Mouse (Mus musculus) forebrain, embryonic 13.5 days (tissue): ENCODE data around the gene Zfp385a. TPM values are rescaled to one million over a fixed set of nuclear protein-coding genes. Genes with fewer than 3 reads are reported as not detected.
"Not testable (repeated sequence)": the region's sequence is repeated elsewhere in the genome, so short reads cannot be mapped to it uniquely, and the experiment has no call there.

ENCODE experiments used
- ATAC-seq: fragments of 200-750 bp; cut with Nextera tagmentation; 2 replicates; pipeline ENCODE4 v1.8.0; 2017
- H3K27ac ChIP-seq: fragments of 300-500 bp; sonication (generic); 2 replicates; pipeline ENCODE4 v1.5.1; 2015; ENCODE audit warnings: inconsistent platforms, mild to moderate bottlenecking, moderate library complexity
- H3K27me3 ChIP-seq: fragments of 300-500 bp; sonication (generic); 2 replicates; pipeline ENCODE4 v1.6.1; 2015; ENCODE audit warnings: mild to moderate bottlenecking, inconsistent platforms
- H3K36me3 ChIP-seq: fragments of 300-500 bp; sonication (generic); 2 replicates; pipeline ENCODE4 v1.6.1; 2015; ENCODE audit warnings: mild to moderate bottlenecking, inconsistent platforms; ENCODE audit not compliant: poor library complexity, severe bottlenecking
- H3K4me1 ChIP-seq: fragments of 300-500 bp; sonication (generic); 2 replicates; pipeline ENCODE4 v1.6.1; 2015; ENCODE audit warnings: inconsistent platforms
- H3K4me2 ChIP-seq: fragments of 300-500 bp; sonication (generic); 2 replicates; pipeline ENCODE4 v1.6.1; 2015; ENCODE audit warnings: inconsistent platforms, mild to moderate bottlenecking, moderate library complexity
- H3K4me3 ChIP-seq: fragments of 300-500 bp; sonication (generic); 2 replicates; pipeline ENCODE4 v1.5.1; 2015; ENCODE audit warnings: mild to moderate bottlenecking, inconsistent platforms
- H3K9ac ChIP-seq: fragments of 300-500 bp; sonication (generic); 2 replicates; pipeline ENCODE4 v1.6.1; 2015; ENCODE audit warnings: mild to moderate bottlenecking, inconsistent platforms
- H3K9me3 ChIP-seq: fragments of 300-500 bp; sonication (generic); replicated peaks from 2 replicates; pipeline ENCODE4 v1.6.1; 2016; ENCODE audit warnings: inconsistent platforms
- WGBS: fragments of 180-500 bp; shearing (Covaris S2); methylation state at CpG from one replicate; pipeline ENCODE4 v1.1.7; 2015; 5-methylcytosine and 5-hydroxymethylcytosine counted together
- polyA plus RNA-seq: library from polyadenylated mRNA; unstranded; fragments of >200 nt; fragmentation: Nextera tagmentation; extraction: Ambion mirVana; gene quantifications from 2 replicates; pipeline ENCODE4 v1.2.1, GENCODE M21; 2015

The Zfp385a gene
- polyA plus RNA-seq, 1 experiment from 2014 or later, result 11.3 TPM

GRCm38 (mm10) chr15:103290843-103291242, 49.0 kb downstream of the Zfp385a start:
- Histone ChIP-seq H3K4me1 (peaks cover 20% of the 10 kb centered on the region), H3K9me3 (no peaks in the 10 kb centered on the region), H3K27ac (no peak overlapping the region), H3K4me3 (no peak overlapping the region), H3K9ac (no peak overlapping the region), H3K4me2 (no peak overlapping the region), H3K36me3 (peaks cover 54% of the 10 kb centered on the region), H3K27me3 (no peaks in the 10 kb centered on the region)
- 93% methylated on average over 9 of the region's 9 CpGs for WGBS
- no peak for ATAC-seq

GRCm38 (mm10) chr15:103290417-103290816, 49.5 kb downstream of the Zfp385a start:
- Histone ChIP-seq H3K27me3 (no peaks in the 10 kb centered on the region), H3K4me2 (no peak overlapping the region), H3K4me3 (no peak overlapping the region), H3K9me3 (no peaks in the 10 kb centered on the region), H3K36me3 (peaks cover 50% of the 10 kb centered on the region), H3K9ac (no peak overlapping the region), H3K4me1 (peaks cover 20% of the 10 kb centered on the region), H3K27ac (no peak overlapping the region)
- WGBS, result 85% methylated on average over 6 of the region's 6 CpGs
- ATAC-seq, result no peak

- peaks cover 45% of the 10 kb centered on the region for H3K36me3 ChIP-seq
- no peak overlapping the region for H3K9ac ChIP-seq
- 43% methylated on average over 5 of the region's 5 CpGs for WGBS
- no peaks in the 10 kb centered on the region for H3K9me3 ChIP-seq
- peaks cover 25% of the 10 kb centered on the region for H3K4me1 ChIP-seq
- no peak overlapping the region for H3K4me2 ChIP-seq
- 0 out of 2 replicates have a peak overlapping the region, but pooled peaks have one; percentile 19 for H3K27ac ChIP-seq
- H3K27me3 ChIP-seq, result no peaks in the 10 kb centered on the region
- ATAC-seq, result no peak
- H3K4me3 ChIP-seq, result no peak overlapping the region
Observed at GRCm38 (mm10) chr15:103289600-103289999, 50.3 kb downstream of the Zfp385a start.

GRCm38 (mm10) chr15:103285778-103286417, 54.0 kb downstream of the Zfp385a start:
- H3K4me1 ChIP-seq, result peaks cover 26% of the 10 kb centered on the region
- no peak overlapping the region for H3K4me2 ChIP-seq
- H3K9ac ChIP-seq, result no peak overlapping the region; the same call in 1 of the 2 replicates
- peak; percentile 50 for ATAC-seq
- WGBS, result 38% methylated on average over 1 of the region's 1 CpGs
- no peaks in the 10 kb centered on the region for H3K9me3 ChIP-seq
- H3K4me3 ChIP-seq, result no peak overlapping the region
- H3K27me3 ChIP-seq, result no peaks in the 10 kb centered on the region
- H3K27ac ChIP-seq, result peak overlapping the region; percentile 64
- H3K36me3 ChIP-seq, result peaks cover 11% of the 10 kb centered on the region

- Histone ChIP-seq H3K9ac (no peak overlapping the region), H3K36me3 (0 out of 2 replicates have a peak, but pooled peaks cover 6% of the 10 kb centered on the region), H3K4me2 (no peak overlapping the region), H3K4me1 (peaks cover 23% of the 10 kb centered on the region), H3K27ac (peak overlapping the region; percentile 44; the same call in 1 of the 2 replicates), H3K9me3 (no peaks in the 10 kb centered on the region), H3K27me3 (no peaks in the 10 kb centered on the region), H3K4me3 (no peak overlapping the region)
- 59% methylated on average over 2 of the region's 2 CpGs for WGBS
- no peak for ATAC-seq
Observed at GRCm38 (mm10) chr15:103284647-103285046, 55.2 kb downstream of the Zfp385a start.

- no peaks in the 10 kb centered on the region for H3K27me3 ChIP-seq
- ATAC-seq, result no peak
- no peaks in the 10 kb centered on the region for H3K9me3 ChIP-seq
- no peak overlapping the region for H3K27ac ChIP-seq
- 0 out of 2 replicates have a peak, but pooled peaks cover 6% of the 10 kb centered on the region for H3K36me3 ChIP-seq
- no peak overlapping the region for H3K4me3 ChIP-seq
- peaks cover 19% of the 10 kb centered on the region for H3K4me1 ChIP-seq
- H3K9ac ChIP-seq, result no peak overlapping the region
- no peak overlapping the region for H3K4me2 ChIP-seq
- WGBS, result 57% methylated on average over 3 of the region's 3 CpGs
Observed at GRCm38 (mm10) chr15:103284066-103284465, 55.8 kb downstream of the Zfp385a start.

- no peak for ATAC-seq
- no peaks in the 10 kb centered on the region for H3K9me3 ChIP-seq
- no peaks in the 10 kb centered on the region for H3K36me3 ChIP-seq
- no peaks in the 10 kb centered on the region for H3K27me3 ChIP-seq
- no peak overlapping the region for H3K27ac ChIP-seq
- H3K9ac ChIP-seq, result no peak overlapping the region
- 92% methylated on average over 3 of the region's 3 CpGs for WGBS
- peaks cover 22% of the 10 kb centered on the region for H3K4me1 ChIP-seq
- H3K4me3 ChIP-seq, result no peak overlapping the region
- H3K4me2 ChIP-seq, result no peak overlapping the region
Observed at GRCm38 (mm10) chr15:103281465-103282205, 58.3 kb downstream of the Zfp385a start.

- Histone ChIP-seq H3K36me3 (no peaks in the 10 kb centered on the region), H3K4me3 (no peak overlapping the region), H3K4me1 (peaks cover 18% of the 10 kb centered on the region), H3K27ac (no peak overlapping the region), H3K4me2 (no peak overlapping the region), H3K27me3 (no peaks in the 10 kb centered on the region), H3K9me3 (no peaks in the 10 kb centered on the region), H3K9ac (no peak overlapping the region)
- ATAC-seq, result no peak
- 74% methylated on average over 3 of the region's 3 CpGs for WGBS
Observed at GRCm38 (mm10) chr15:103280817-103281464, 59.0 kb downstream of the Zfp385a start.

- no peak overlapping the region for H3K4me3 ChIP-seq
- no peak overlapping the region for H3K4me2 ChIP-seq
- WGBS, result 58% methylated on average over 3 of the region's 3 CpGs
- H3K4me1 ChIP-seq, result peaks cover 7% of the 10 kb centered on the region
- H3K36me3 ChIP-seq, result no peaks in the 10 kb centered on the region
- H3K27ac ChIP-seq, result no peak overlapping the region
- ATAC-seq, result no peak
- no peak overlapping the region for H3K9ac ChIP-seq
- H3K27me3 ChIP-seq, result no peaks in the 10 kb centered on the region
- H3K9me3 ChIP-seq, result no peaks in the 10 kb centered on the region
Observed at GRCm38 (mm10) chr15:103279750-103280149, 60.1 kb downstream of the Zfp385a start.

- H3K27ac ChIP-seq, result no peak overlapping the region
- WGBS, result 78% methylated on average over 7 of the region's 7 CpGs
- no peaks in the 10 kb centered on the region for H3K36me3 ChIP-seq
- H3K27me3 ChIP-seq, result no peaks in the 10 kb centered on the region
- no peak for ATAC-seq
- no peaks in the 10 kb centered on the region for H3K9me3 ChIP-seq
- H3K4me1 ChIP-seq, result peaks cover 20% of the 10 kb centered on the region
- no peak overlapping the region for H3K9ac ChIP-seq
- no peak overlapping the region for H3K4me2 ChIP-seq
- no peak overlapping the region for H3K4me3 ChIP-seq
Observed at GRCm38 (mm10) chr15:103277949-103278348, 61.9 kb downstream of the Zfp385a start.

- not testable (repeated sequence) for ATAC-seq, H3K4me3 ChIP-seq, H3K36me3 ChIP-seq, H3K9me3 ChIP-seq, H3K27me3 ChIP-seq, H3K4me2 ChIP-seq, H3K27ac ChIP-seq, H3K9ac ChIP-seq
- H3K4me1 ChIP-seq, result peaks cover 20% of the 10 kb centered on the region
- WGBS, result 92% methylated on average over 3 of the region's 3 CpGs
Observed at GRCm38 (mm10) chr15:103275943-103276342, 64.0 kb downstream of the Zfp385a start.
